Mouse (Mus musculus): ENCODE results near the gene Ndufb11. TPM values are rescaled to one million over a fixed set of nuclear protein-coding genes. Genes with fewer than 3 reads are reported as not detected.

Gene Ndufb11
- polyA plus RNA-seq (2016; fragmentation: Nextera tagmentation; extraction: Ambion mirVana): 195 and 203 TPM in 2 replicates

- Histone ChIP-seq H3K9me3 (no peaks in the 10 kb centered on the region), H3K4me2 (peak within 1 kb of the TSS; percentile 62), H3K4me1 (peaks cover 14% of the 10 kb centered on the region), H3K9ac (peak within 1 kb of the TSS; percentile 69), H3K27ac (peak within 1 kb of the TSS; percentile 88), H3K36me3 (replicated peaks) (peaks cover 16% of the 10 kb centered on the region), H3K4me3 (replicated peaks) (peak within 1 kb of the TSS; percentile 60), H3K27me3 (no peaks in the 10 kb centered on the region)
- 24% methylated on average over 47 of the region's 49 CpGs for WGBS
- ATAC-seq (ENCODE audit: low FRiP score): peak; percentile 97
Observed at GRCm38 (mm10) chrX:20617176-20617902, at the start of gene Ndufb11, which contains the start of gene Rbm10. Gene Ndufb11 (minus strand): TSS chrX:20617619. Gene Rbm10 (plus strand): TSS chrX:20617503.

DNA sequence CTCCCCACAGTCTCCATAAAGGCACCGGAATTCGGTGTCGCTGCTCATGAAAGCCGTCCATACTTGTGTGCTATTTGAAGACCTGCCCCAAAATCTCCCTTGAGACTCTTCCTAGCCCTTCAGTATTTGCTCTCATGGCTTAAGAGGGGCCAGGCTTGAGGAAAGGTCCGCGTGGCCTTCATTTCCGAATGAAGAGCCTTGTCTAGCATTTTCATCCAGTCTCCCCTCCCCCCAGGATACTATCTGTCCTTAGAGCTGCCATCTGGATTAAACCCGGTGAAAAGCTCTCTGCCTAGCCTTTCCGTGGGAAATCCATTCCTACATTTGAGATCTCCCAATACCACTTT, 46.0 kb upstream of the Ndufb11 start:
- H3K4me1 ChIP-seq: peaks cover 20% of the 10 kb centered on the region
- peak overlapping the region; percentile 83 for H3K27ac ChIP-seq
- peaks cover 7% of the 10 kb centered on the region for H3K36me3 ChIP-seq (replicated peaks)
- H3K9ac ChIP-seq: peak overlapping the region; percentile 82
- H3K4me3 ChIP-seq (replicated peaks): peak overlapping the region; percentile 62
- H3K4me2 ChIP-seq: peak overlapping the region; percentile 56
- H3K9me3 ChIP-seq: no peaks in the 10 kb centered on the region
- WGBS: 7% methylated on average over 9 of the region's 9 CpGs
- no peak for ATAC-seq (ENCODE audit: low FRiP score)
- H3K27me3 ChIP-seq: no peaks in the 10 kb centered on the region

- H3K27me3 ChIP-seq: no peaks in the 10 kb centered on the region
- 13% methylated on average over 28 of the region's 28 CpGs for WGBS
- H3K36me3 ChIP-seq (replicated peaks): peaks cover 4% of the 10 kb centered on the region; the same call in 1 of the 2 replicates
- H3K27ac ChIP-seq: peak overlapping the region; percentile 83
- H3K4me3 ChIP-seq (replicated peaks): peak overlapping the region; percentile 62
- peak overlapping the region; percentile 82 for H3K9ac ChIP-seq
- H3K4me1 ChIP-seq: peaks cover 20% of the 10 kb centered on the region
- ATAC-seq (ENCODE audit: low FRiP score): peak; percentile 92
- H3K9me3 ChIP-seq: no peaks in the 10 kb centered on the region
- H3K4me2 ChIP-seq: peak overlapping the region; percentile 56
Observed at GRCm38 (mm10) chrX:20662716-20663443, 45.5 kb upstream of the Ndufb11 start.

DNA sequence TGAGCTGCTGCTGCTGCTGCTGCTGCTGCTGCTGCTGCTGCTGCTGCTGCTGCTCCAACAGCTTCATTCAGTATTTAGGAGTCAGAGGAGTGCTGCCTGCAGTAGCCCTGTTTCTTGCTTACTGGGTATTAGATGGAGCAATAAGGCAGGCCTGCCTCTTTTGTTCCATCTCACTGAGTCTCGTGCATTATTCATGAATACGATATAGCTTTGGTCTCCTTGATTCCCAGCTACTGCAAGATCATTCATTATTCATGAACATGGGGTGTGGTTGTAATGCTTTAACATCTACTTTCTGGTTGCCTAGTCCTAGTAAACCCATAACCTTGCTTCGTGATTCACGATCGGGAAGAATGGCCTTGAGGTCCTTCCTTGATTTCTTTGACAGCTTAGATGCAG, 44.9 kb upstream of the Ndufb11 start:
- Histone ChIP-seq H3K9ac (no peak overlapping the region), H3K36me3 (replicated peaks) (peaks cover under 1% of the 10 kb centered on the region; the same call in 1 of the 2 replicates), H3K9me3 (no peaks in the 10 kb centered on the region), H3K4me2 (peak overlapping the region; percentile 15; the same call in 1 of the 2 replicates), H3K4me1 (peaks cover 20% of the 10 kb centered on the region), H3K27me3 (no peaks in the 10 kb centered on the region), H3K4me3 (replicated peaks) (0 out of 2 replicates have a peak overlapping the region, but pooled peaks have one; percentile 7), H3K27ac (peak overlapping the region; percentile 82)
- peak; percentile 72 for ATAC-seq (ENCODE audit: low FRiP score)
- 21% methylated on average over 5 of the region's 5 CpGs for WGBS

- no peak for ATAC-seq (ENCODE audit: low FRiP score)
- H3K4me1 ChIP-seq: peaks cover 4% of the 10 kb centered on the region
- no peak overlapping the region for H3K27ac ChIP-seq
- H3K4me2 ChIP-seq: peak overlapping the region; percentile 66
- peak overlapping the region; percentile 40; the same call in 1 of the 2 replicates for H3K9ac ChIP-seq
- peak overlapping the region; percentile 45 for H3K4me3 ChIP-seq (replicated peaks)
- H3K27me3 ChIP-seq: no peaks in the 10 kb centered on the region
- H3K9me3 ChIP-seq: no peaks in the 10 kb centered on the region
- WGBS: 8% methylated on average over 24 of the region's 24 CpGs
- no peaks in the 10 kb centered on the region for H3K36me3 ChIP-seq (replicated peaks)
Observed at GRCm38 (mm10) chrX:20658891-20659406, 41.5 kb upstream of the Ndufb11 start.

DNA sequence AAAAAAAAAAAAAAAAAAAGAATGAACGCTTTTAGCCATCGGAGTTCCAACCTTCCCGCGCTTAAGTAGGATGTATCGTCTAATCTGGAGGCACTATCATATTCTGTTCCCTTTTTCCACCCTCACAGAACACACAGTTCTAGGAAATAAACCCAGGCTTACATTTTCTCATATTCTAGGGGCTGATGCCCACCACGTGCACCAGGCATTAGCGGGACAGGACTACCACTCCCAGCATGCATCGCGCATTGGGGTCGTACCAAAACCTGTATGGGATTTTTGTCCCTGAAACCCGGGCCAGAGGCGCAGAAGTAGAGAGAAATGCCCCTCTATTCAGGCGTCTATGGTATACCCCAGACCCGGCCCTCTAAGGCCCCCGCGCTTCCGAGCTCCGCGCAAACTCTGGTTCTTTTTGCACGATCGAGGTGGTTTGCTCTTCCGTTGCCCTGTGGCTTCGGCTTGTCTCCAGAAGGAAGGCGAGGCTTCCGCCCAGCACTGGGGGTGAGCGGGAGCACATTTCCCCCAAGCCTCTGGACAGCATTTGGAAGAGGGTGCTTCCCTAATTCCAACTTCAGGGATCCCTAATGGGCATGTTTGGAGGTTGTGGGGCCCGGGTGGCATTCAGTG, 40.7 kb upstream of the Ndufb11 start, which contains the start of gene Uba1:
Gene Uba1, plus strand, starts transcription at position 301 of the 627 bp plus-strand sequence.
- H3K9ac ChIP-seq: peak within 1 kb of the TSS; percentile 40; the same call in 1 of the 2 replicates
- peak within 1 kb of the TSS; percentile 42; the same call in 1 of the 2 replicates for H3K27ac ChIP-seq
- no peaks in the 10 kb centered on the region for H3K9me3 ChIP-seq
- WGBS: 20% methylated on average over 27 of the region's 27 CpGs
- peak; percentile 83 for ATAC-seq (ENCODE audit: low FRiP score)
- H3K27me3 ChIP-seq: no peaks in the 10 kb centered on the region
- H3K4me2 ChIP-seq: peak within 1 kb of the TSS; percentile 66
- no peaks in the 10 kb centered on the region for H3K36me3 ChIP-seq (replicated peaks)
- peak within 1 kb of the TSS; percentile 45 for H3K4me3 ChIP-seq (replicated peaks)
- peaks cover 3% of the 10 kb centered on the region; the same call in 1 of the 2 replicates for H3K4me1 ChIP-seq

DNA sequence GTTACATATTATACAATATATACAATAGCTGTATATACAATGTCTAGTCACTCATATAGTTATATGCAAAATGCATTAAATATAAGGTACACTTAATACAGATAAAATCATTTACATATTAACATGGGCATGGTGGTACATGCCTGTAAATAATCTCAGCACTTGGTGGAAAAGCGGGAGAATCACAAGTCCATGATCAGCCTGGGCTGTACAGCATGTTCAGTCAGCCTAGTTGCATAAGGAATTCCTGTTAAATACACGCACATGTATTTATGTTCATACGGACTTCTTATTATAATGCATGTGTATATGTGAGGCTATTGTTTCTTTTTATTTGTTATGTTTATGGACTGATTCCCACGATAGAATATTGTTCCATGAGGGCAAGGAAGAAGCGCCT, 40.2 kb upstream of the Ndufb11 start:
- H3K27me3 ChIP-seq: no peaks in the 10 kb centered on the region
- H3K27ac ChIP-seq: no peak overlapping the region
- WGBS: 37% methylated on average over 5 of the region's 5 CpGs
- H3K4me1 ChIP-seq: peaks cover 3% of the 10 kb centered on the region; the same call in 1 of the 2 replicates
- H3K36me3 ChIP-seq (replicated peaks): no peaks in the 10 kb centered on the region
- ATAC-seq (ENCODE audit: low FRiP score): no peak
- no peaks in the 10 kb centered on the region for H3K9me3 ChIP-seq
- peak overlapping the region; percentile 66 for H3K4me2 ChIP-seq
- no peak overlapping the region for H3K4me3 ChIP-seq (replicated peaks)
- H3K9ac ChIP-seq: no peak overlapping the region

DNA sequence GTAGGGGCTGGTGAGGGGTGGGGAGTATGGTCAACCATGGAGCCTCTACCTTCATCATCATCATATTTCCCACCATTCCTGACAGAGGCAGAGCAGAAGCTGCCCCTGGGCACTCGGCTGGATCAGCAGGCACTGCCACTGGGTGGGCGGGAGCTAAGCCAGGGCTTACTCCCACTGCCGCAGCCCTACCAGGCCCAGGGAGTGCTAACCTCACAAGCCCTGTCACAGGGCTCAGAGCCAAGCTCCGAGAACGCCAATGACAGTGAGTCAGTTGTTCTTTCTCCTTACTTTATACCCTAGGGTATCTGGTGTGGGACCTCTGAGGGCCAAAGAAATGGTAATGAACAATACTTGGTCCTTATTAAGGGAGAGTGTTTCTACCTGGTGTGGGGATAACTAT, 27.4 kb upstream of the Ndufb11 start:
- Histone ChIP-seq H3K9me3 (no peaks in the 10 kb centered on the region), H3K4me2 (no peak overlapping the region), H3K4me1 (no peaks in the 10 kb centered on the region), H3K4me3 (replicated peaks) (no peak overlapping the region), H3K27ac (no peak overlapping the region), H3K9ac (no peak overlapping the region), H3K27me3 (no peaks in the 10 kb centered on the region), H3K36me3 (replicated peaks) (peaks cover 79% of the 10 kb centered on the region)
- ATAC-seq (ENCODE audit: low FRiP score): no peak
- 84% methylated on average over 5 of the region's 5 CpGs for WGBS

GRCm38 (mm10) chrX:20638141-20638540, 20.7 kb upstream of the Ndufb11 start:
- Histone ChIP-seq H3K4me1 (no peaks in the 10 kb centered on the region), H3K4me3 (replicated peaks) (no peak overlapping the region), H3K9me3 (no peaks in the 10 kb centered on the region), H3K27me3 (no peaks in the 10 kb centered on the region), H3K27ac (no peak overlapping the region), H3K4me2 (no peak overlapping the region), H3K36me3 (replicated peaks) (peaks cover 66% of the 10 kb centered on the region), H3K9ac (no peak overlapping the region)
- no peak for ATAC-seq (ENCODE audit: low FRiP score)
- WGBS: 92% methylated on average over 2 of the region's 2 CpGs

- WGBS: 22% methylated on average over 31 of the region's 31 CpGs
- no peaks in the 10 kb centered on the region for H3K27me3 ChIP-seq
- H3K4me2 ChIP-seq: peak overlapping the region; percentile 62
- peak overlapping the region; percentile 88 for H3K27ac ChIP-seq
- peaks cover 14% of the 10 kb centered on the region for H3K4me1 ChIP-seq
- ATAC-seq (ENCODE audit: low FRiP score): peak; percentile 66
- peak overlapping the region; percentile 60 for H3K4me3 ChIP-seq (replicated peaks)
- H3K36me3 ChIP-seq (replicated peaks): peaks cover 16% of the 10 kb centered on the region
- no peaks in the 10 kb centered on the region for H3K9me3 ChIP-seq
- H3K9ac ChIP-seq: peak overlapping the region; percentile 69
Observed at GRCm38 (mm10) chrX:20617903-20618399, 532 bp upstream of the Ndufb11 start.

DNA sequence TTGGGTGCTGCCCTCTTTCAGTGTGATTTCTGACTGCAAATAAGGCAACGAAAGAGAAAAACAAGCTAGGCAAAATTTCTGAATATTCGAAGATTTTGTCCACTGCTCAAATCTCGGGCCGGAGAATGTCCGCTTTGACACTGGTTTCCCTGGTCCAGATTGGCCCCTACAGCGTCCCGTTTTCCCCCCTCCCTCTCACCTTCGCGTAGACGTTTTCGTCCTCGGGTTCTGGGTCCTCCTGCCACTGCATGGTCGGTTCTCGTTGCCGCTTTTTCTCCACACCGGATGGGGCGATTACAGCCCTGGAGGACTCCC, 601 bp downstream of the Ndufb11 start:
- Histone ChIP-seq H3K36me3 (replicated peaks) (peaks cover 15% of the 10 kb centered on the region), H3K9me3 (no peaks in the 10 kb centered on the region), H3K9ac (peak overlapping the region; percentile 59), H3K4me3 (replicated peaks) (peak overlapping the region; percentile 60), H3K4me1 (peaks cover 14% of the 10 kb centered on the region), H3K27ac (peak overlapping the region; percentile 88), H3K4me2 (peak overlapping the region; percentile 52), H3K27me3 (no peaks in the 10 kb centered on the region)
- no peak for ATAC-seq (ENCODE audit: low FRiP score)
- WGBS: 31% methylated on average over 17 of the region's 17 CpGs

GRCm38 (mm10) chrX:20608500-20608899, 8.9 kb downstream of the Ndufb11 start:
- 87% methylated on average over 4 of the region's 4 CpGs for WGBS
- H3K4me3 ChIP-seq (replicated peaks): no peak overlapping the region

More at GRCm38 (mm10) chrX:20608500-20608899, 8.9 kb downstream of the Ndufb11 start:
- ATAC-seq (ENCODE audit: low FRiP score): no peak
- H3K27ac ChIP-seq: no peak overlapping the region
- H3K9ac ChIP-seq: no peak overlapping the region
- H3K36me3 ChIP-seq (replicated peaks): no peaks in the 10 kb centered on the region
- H3K4me1 ChIP-seq: no peaks in the 10 kb centered on the region
- no peak overlapping the region for H3K4me2 ChIP-seq
- H3K9me3 ChIP-seq: no peaks in the 10 kb centered on the region
- no peaks in the 10 kb centered on the region for H3K27me3 ChIP-seq
